Mouse (Mus musculus) brain, embryonic 14.5 days (tissue): ENCODE measurements around the gene Fbxl20.

Experiments
- CTCF ChIP-seq: fragments of 200-500 bp; IDR thresholded peaks from 2 replicates; pipeline ENCODE4 v1.5.1; 2012; ENCODE audit warnings: inconsistent platforms, mild to moderate bottlenecking, moderate library complexity, borderline replicate concordance; ENCODE audit not compliant: insufficient read depth, insufficient read length; ENCODE audit errors: extremely low read depth
- POLR2A ChIP-seq: fragments of 200-500 bp; IDR thresholded peaks from 2 replicates; pipeline ENCODE4 v1.6.1; 2012; ENCODE audit warnings: mild to moderate bottlenecking, inconsistent platforms, borderline replicate concordance; ENCODE audit not compliant: poor library complexity, insufficient read depth, insufficient read length, severe bottlenecking; ENCODE audit errors: extremely low read depth

DNA sequence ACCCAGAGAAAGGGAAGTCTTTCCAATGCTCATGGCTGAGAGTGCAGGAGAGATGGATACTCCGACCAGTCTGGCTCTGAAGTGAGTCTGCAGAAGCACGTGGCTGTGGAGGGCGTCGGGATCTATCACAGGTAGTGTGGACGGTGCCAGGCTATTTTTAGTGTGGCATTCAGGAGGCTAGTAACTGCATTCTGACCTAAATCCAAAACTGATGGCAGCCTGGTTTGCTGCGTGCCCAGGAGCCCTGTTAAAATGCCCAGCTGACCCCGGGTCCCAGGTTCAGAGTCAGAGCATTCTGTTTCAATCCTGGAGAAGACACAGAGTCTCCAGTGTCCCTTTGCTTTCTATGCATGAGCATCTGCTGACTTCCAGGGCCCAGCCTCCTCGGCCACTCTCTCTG is 73.1 kb downstream of the Fbxl20 start:
- TF ChIP-seq CTCF = no peak
- TF ChIP-seq POLR2A = no peak
